Comparison of ENCODE assay signal across 9 mouse cellular contexts in genomic region chr11:84512031-84512430, GRCm38 (mm10). TPM values are rescaled to one million over a fixed set of nuclear protein-coding genes. Genes with fewer than 3 reads are reported as not detected.
DNase-seq lines count a peak whose midpoint lies in the region; ATAC-seq and TF ChIP-seq lines count a peak whose summit lies in the region.
"Had no signal": no experiment of that assay in that cellular context is flagged by ENCODE, and none has a peak within 500 bp of the region (broad histone marks: within the 10 kb centered on the region; RNA-seq: fewer than 3 reads in every experiment).

No protein-coding gene starts in this region.

- H3K36me3 ChIP-seq in heart, embryonic 13.5 days = peaks cover 42% of the 10 kb centered on the region
- peaks cover 40% of the 10 kb centered on the region for H3K36me3 ChIP-seq in G1E (replicated peaks)
- H3K36me3 ChIP-seq in hindbrain, embryonic 14.5 days (replicated peaks; ENCODE audit: control insufficient read depth, insufficient read depth) = peaks cover 27% of the 10 kb centered on the region
- peaks cover 46% of the 10 kb centered on the region for H3K36me3 ChIP-seq in midbrain, embryonic 10.5 days

- no peak for ATAC-seq in heart, embryonic 13.5 days (ENCODE audit: extremely low read depth, insufficient number of reproducible peaks, low FRiP score, low TSS enrichment)
- ATAC-seq in G1E (ENCODE audit: extremely low read depth, insufficient number of reproducible peaks, low FRiP score, poor library complexity, severe bottlenecking) = no peak
- ATAC-seq in hindbrain, embryonic 14.5 days (ENCODE audit: low FRiP score) = no peak

- 85% methylated on average over 1 of the region's 1 CpGs for WGBS in heart, embryonic 13.5 days
- 74% methylated on average over 1 of the region's 1 CpGs for WGBS in hindbrain, embryonic 14.5 days
- WGBS in midbrain, embryonic 10.5 days = 85% methylated on average over 1 of the region's 1 CpGs

- H3K4me1 ChIP-seq in heart, embryonic 13.5 days = peaks cover 19% of the 10 kb centered on the region
- H3K4me1 ChIP-seq in G1E (ENCODE audit: insufficient read depth, low read depth, low read length) = peaks cover 36% of the 10 kb centered on the region
- H3K4me1 ChIP-seq in hindbrain, embryonic 14.5 days (replicated peaks; ENCODE audit: control insufficient read depth, insufficient read depth, low read length) = peaks cover 18% of the 10 kb centered on the region
- peaks cover 26% of the 10 kb centered on the region for H3K4me1 ChIP-seq in midbrain, embryonic 10.5 days

- H3K9me3 ChIP-seq in heart, embryonic 13.5 days = no peaks in the 10 kb centered on the region
- H3K9me3 ChIP-seq in G1E (replicated peaks) = no peaks in the 10 kb centered on the region
- H3K9me3 ChIP-seq in hindbrain, embryonic 14.5 days (ENCODE audit: control insufficient read depth, low read length) = no peaks in the 10 kb centered on the region
- H3K9me3 ChIP-seq in midbrain, embryonic 10.5 days (replicated peaks) = no peaks in the 10 kb centered on the region

- H3K9ac ChIP-seq in heart, embryonic 13.5 days = peak overlapping the region; percentile 85
- H3K9ac ChIP-seq in hindbrain, embryonic 14.5 days = no peak overlapping the region

- intact Hi-C loops in heart, postnatal 14 days (cut with DNase I) = loop anchor here (5.0 to 10.0 kb wide), 3 partner anchors 245 to 310 kb away; no protein-coding TSS in a partner anchor

- H3K27ac ChIP-seq in heart, embryonic 13.5 days (replicated peaks) = no peak overlapping the region
- H3K27ac ChIP-seq in hindbrain, embryonic 14.5 days = no peak overlapping the region
- H3K27ac ChIP-seq in midbrain, embryonic 10.5 days (replicated peaks) = no peak overlapping the region
- H3K27ac ChIP-seq: kidney, postnatal 0 days had no signal

- H3K4me3 ChIP-seq in heart, embryonic 13.5 days = peak overlapping the region; percentile 72; the same call in 1 of the 2 replicates
- peak overlapping the region; percentile 97; the same call in 1 of the 2 replicates for H3K4me3 ChIP-seq in G1E (ENCODE audit: low read depth, low read length)
- H3K4me3 ChIP-seq in hindbrain, embryonic 14.5 days (replicated peaks; ENCODE audit: low read length) = peak overlapping the region; percentile 69; the same call in 1 of the 2 replicates
- H3K4me3 ChIP-seq in midbrain, embryonic 10.5 days = peak overlapping the region; percentile 72; the same call in 1 of the 2 replicates

- no peak for TF ChIP-seq CTCF in G1E (IDR thresholded peaks at IDR 0.05; ENCODE audit: low read depth, low read length)

- DNase-seq in heart, postnatal 14 days = no peak
- DNase-seq in G1E (ENCODE audit: low spot score) = no peak
- no peak for DNase-seq in hindbrain, embryonic 14.5 days (ENCODE audit: low spot score)
- no peak for DNase-seq in midbrain, embryonic 10.5 days (ENCODE audit: low spot score)
- no peak for DNase-seq in right cerebral cortex, postnatal 36 days (ENCODE audit: low spot score in 2 of 2)
- DNase-seq in MN1 (ENCODE audit: low spot score) = no peak
- no peak for DNase-seq in kidney, adult 9 months

- H3K27me3 ChIP-seq in heart, embryonic 13.5 days (replicated peaks) = peaks cover 31% of the 10 kb centered on the region
- peaks cover 21% of the 10 kb centered on the region for H3K27me3 ChIP-seq in G1E (ENCODE audit: insufficient read depth, low read length)
- peaks cover 28% of the 10 kb centered on the region for H3K27me3 ChIP-seq in hindbrain, embryonic 14.5 days (ENCODE audit: control insufficient read depth, insufficient read depth, low read length)
- peaks cover 32% of the 10 kb centered on the region for H3K27me3 ChIP-seq in midbrain, embryonic 10.5 days (ENCODE audit: low read depth, poor library complexity, severe bottlenecking)

- H3K4me2 ChIP-seq in heart, embryonic 13.5 days = peak overlapping the region; percentile 94
- peak overlapping the region; percentile 70 for H3K4me2 ChIP-seq in hindbrain, embryonic 14.5 days (replicated peaks)

RNA-seq across cellular contexts. Expression of gene Aatf, which starts 1.3 kb away (rescaled TPM):
- 28.2 and 29.8 TPM in 2 replicates for polyA plus RNA-seq in heart, embryonic 13.5 days (2015; fragmentation: Nextera tagmentation; extraction: Ambion mirVana)
- 10 to 100 TPM; 11.0 to 12.3 TPM for total RNA-seq in heart, postnatal 14 days (2021)
- total RNA-seq in G1E (2014; fragmentation: Nextera tagmentation) (78.4 and 82.2 TPM in 2 replicates), G1E (2017) (78.8 and 94.6 TPM in 2 replicates)
- 42.9 and 43.3 TPM in 2 replicates for polyA plus RNA-seq in G1E (2012)
- polyA plus RNA-seq in hindbrain, embryonic 14.5 days (2014; fragmentation: Nextera tagmentation; extraction: Ambion mirVana) = 44.5 and 45.3 TPM in 2 replicates
- polyA plus RNA-seq in midbrain, embryonic 10.5 days (2016; fragmentation: Nextera tagmentation; extraction: Ambion mirVana) = 56.4 and 57.8 TPM in 2 replicates

RNA-seq across cellular contexts. Expression of gene Lhx1, which starts 13.3 kb away (rescaled TPM):
- polyA plus RNA-seq in heart, embryonic 13.5 days (2015; fragmentation: Nextera tagmentation; extraction: Ambion mirVana) = 0.06 TPM in 1 of 2 replicates, not detected in the other
- total RNA-seq in heart, postnatal 14 days (2021) = not detected
- total RNA-seq in G1E (2014; fragmentation: Nextera tagmentation) = not detected in 2 replicates
- total RNA-seq in G1E (2017) = under 0.01 and 0.12 TPM in 2 replicates
- polyA plus RNA-seq in G1E (2012) = not detected in 2 replicates
- polyA plus RNA-seq in hindbrain, embryonic 14.5 days (2014; fragmentation: Nextera tagmentation; extraction: Ambion mirVana) = 43.2 and 46.4 TPM in 2 replicates
- 5.5 and 19.7 TPM in 2 replicates for polyA plus RNA-seq in midbrain, embryonic 10.5 days (2016; fragmentation: Nextera tagmentation; extraction: Ambion mirVana)
